14 mouse cellular contexts compared by ENCODE assay signal in the genomic region with DNA sequence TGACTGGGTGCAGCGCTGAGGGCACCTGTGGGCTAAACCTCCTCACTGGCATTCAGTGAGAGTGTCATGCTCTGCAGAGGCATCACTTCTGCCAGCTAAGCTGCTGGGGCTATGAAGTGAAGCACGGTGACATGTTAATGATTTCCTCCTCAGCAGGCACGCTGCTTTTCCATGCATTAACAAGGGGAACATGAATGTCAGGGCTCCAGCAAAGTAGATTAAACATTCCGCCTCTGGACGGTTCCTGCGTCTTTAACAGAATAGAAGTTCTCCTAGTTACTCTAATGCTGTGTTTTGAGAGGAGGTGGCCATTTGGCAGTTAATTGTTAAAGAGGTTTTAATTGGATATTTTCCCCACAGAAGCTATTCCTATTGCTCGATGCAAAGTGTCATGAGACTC.
"Had no signal": no experiment of that assay in that cellular context is flagged by ENCODE, and none has a peak within 500 bp of the region (broad histone marks: within the 10 kb centered on the region; RNA-seq: fewer than 3 reads in every experiment).

No protein-coding gene starts in this region.

- DNase-seq: layer of hippocampus, adult 9-11 months; layer of hippocampus, postnatal 36 days; lung, adult 2 months; lung, postnatal 10 days; right cerebral cortex, postnatal 4 days; spleen, adult 18-20 months; thymus, adult 18-20 months; thymus, postnatal 14 days had no signal

- H3K4me2 ChIP-seq: limb, embryonic 12.5 days; midbrain, embryonic 11.5 days had no signal

- ATAC-seq: midbrain, embryonic 16.5 days had no signal

- H3K27me3 ChIP-seq: megakaryocyte, embryonic 14.5 days had no signal

- H3K27ac ChIP-seq: limb, embryonic 12.5 days; liver, embryonic 14.5 days; macrophage had no signal

- H3K9me3 ChIP-seq: limb, embryonic 12.5 days; megakaryocyte, embryonic 14.5 days had no signal

- H3K9ac ChIP-seq: limb, embryonic 12.5 days; liver, embryonic 14.5 days had no signal

- H3K4me3 ChIP-seq: limb, embryonic 12.5 days; megakaryocyte, embryonic 14.5 days had no signal
